Mouse (Mus musculus): ENCODE data around the gene Zscan4-ps1. TPM values are rescaled to one million over a fixed set of nuclear protein-coding genes. Genes with fewer than 3 reads are reported as not detected.
"Not testable (repeated sequence)": the region's sequence is repeated elsewhere in the genome, so short reads cannot be mapped to it uniquely, and the experiment has no call there.

Zscan4-ps1 gene
- total RNA-seq (2012; rRNA removed): not detected in 2 replicates
- not detected in 2 replicates for total RNA-seq (2014; rRNA removed)
- not detected in 2 replicates for polyA plus RNA-seq (2012; ENCODE audit: insufficient read length, low read depth)

GRCm38 (mm10) chr7:11069591-11069990 lies at the start of gene Zscan4-ps1:
Gene Zscan4-ps1, minus strand, starts transcription at chr7:11069691.
- DNase-seq (ENCODE audit: extremely low read depth); dilution Hi-C loops (cut with MboI; ENCODE audit: extremely low pct_ligation_motif_present, extremely low pct_unique_long_range_greater_than_20kb, low sequenced_read_pairs); H3K4me3 ChIP-seq (replicated peaks in 1 of 3; ENCODE audit: low read depth in 2 of 3, low read length in 2 of 3, poor library complexity in 1 of 3); H3K4me2 ChIP-seq (ENCODE audit: insufficient read depth, low read depth, poor library complexity, severe bottlenecking); H3K27me3 ChIP-seq (replicated peaks); H3K36me3 ChIP-seq (replicated peaks in 1 of 2; ENCODE audit: control insufficient read depth in 1 of 2, insufficient read depth in 1 of 2, low read length in 1 of 2); H3K9me3 ChIP-seq (replicated peaks; ENCODE audit: low read length); H3K79me2 ChIP-seq (replicated peaks; ENCODE audit: control insufficient read depth, extremely low read depth, insufficient read depth, poor library complexity, severe bottlenecking); H3K9ac ChIP-seq (ENCODE audit: insufficient read depth, low read depth); H3K27ac ChIP-seq (ENCODE audit: insufficient read depth, low read depth); H3K4me1 ChIP-seq (ENCODE audit: control insufficient read depth in 1 of 2, insufficient read depth in 2 of 2); in situ Hi-C loops (cut with MboI; ENCODE audit: low pct_ligation_motif_present, low pct_unique_long_range_greater_than_20kb, low sequenced_read_pairs): not testable (repeated sequence)

Other genes with a start within 250 kb of the Zscan4-ps1 start
- gene Zscan4b, start 164.6 kb downstream of the Zscan4-ps1 start, total RNA-seq (2012; rRNA removed): not detected in 2 replicates
- not detected in 2 replicates for gene Zscan4b, start 164.6 kb downstream of the Zscan4-ps1 start, total RNA-seq (2014; rRNA removed)
- gene Zscan4b, start 164.6 kb downstream of the Zscan4-ps1 start, polyA plus RNA-seq (2012; ENCODE audit: insufficient read length, low read depth): not detected in 2 replicates
- not detected in 2 replicates for gene Zscan4c, start 63.9 kb downstream of the Zscan4-ps1 start, total RNA-seq (2012; rRNA removed)
- gene Zscan4c, start 63.9 kb downstream of the Zscan4-ps1 start, total RNA-seq (2014; rRNA removed): not detected in 2 replicates
- not detected in 2 replicates for gene Zscan4c, start 63.9 kb downstream of the Zscan4-ps1 start, polyA plus RNA-seq (2012; ENCODE audit: insufficient read length, low read depth)
- gene Zscan4d, start 96.5 kb upstream of the Zscan4-ps1 start, total RNA-seq (2012; rRNA removed): not detected in 2 replicates
- gene Zscan4d, start 96.5 kb upstream of the Zscan4-ps1 start, total RNA-seq (2014; rRNA removed): not detected in 2 replicates
- gene Zscan4d, start 96.5 kb upstream of the Zscan4-ps1 start, polyA plus RNA-seq (2012; ENCODE audit: insufficient read length, low read depth): not detected in 2 replicates
- not detected in 2 replicates for gene Zscan4e, start 241.0 kb upstream of the Zscan4-ps1 start, total RNA-seq (2012; rRNA removed)
- not detected in 2 replicates for gene Zscan4e, start 241.0 kb upstream of the Zscan4-ps1 start, total RNA-seq (2014; rRNA removed)
- not detected in 2 replicates for gene Zscan4e, start 241.0 kb upstream of the Zscan4-ps1 start, polyA plus RNA-seq (2012; ENCODE audit: insufficient read length, low read depth)

All from CH12.LX (cell line).